Mouse (Mus musculus) urinary bladder, postnatal 4 days (tissue): ENCODE data around the gene Pcyt2.

ENCODE experiments used
- DNase-seq, 2 experiments: peaks; one replicate each; pipeline ENCODE4 v3.0.0; 2021 to 2022; ENCODE audit warnings: low spot score in 2 of 2

Gene Pcyt2

GRCm38 (mm10) chr11:120633520-120634343, 16.0 kb upstream of the Pcyt2 start, which contains the start of gene Mafg:
Mafg (minus strand) TSS chr11:120633600.
- peak; percentile 92 to 95 for DNase-seq

- DNase-seq = peak; percentile 68 to 73
Observed at GRCm38 (mm10) chr11:120632559-120633519, 15.1 kb upstream of the Pcyt2 start.

DNA sequence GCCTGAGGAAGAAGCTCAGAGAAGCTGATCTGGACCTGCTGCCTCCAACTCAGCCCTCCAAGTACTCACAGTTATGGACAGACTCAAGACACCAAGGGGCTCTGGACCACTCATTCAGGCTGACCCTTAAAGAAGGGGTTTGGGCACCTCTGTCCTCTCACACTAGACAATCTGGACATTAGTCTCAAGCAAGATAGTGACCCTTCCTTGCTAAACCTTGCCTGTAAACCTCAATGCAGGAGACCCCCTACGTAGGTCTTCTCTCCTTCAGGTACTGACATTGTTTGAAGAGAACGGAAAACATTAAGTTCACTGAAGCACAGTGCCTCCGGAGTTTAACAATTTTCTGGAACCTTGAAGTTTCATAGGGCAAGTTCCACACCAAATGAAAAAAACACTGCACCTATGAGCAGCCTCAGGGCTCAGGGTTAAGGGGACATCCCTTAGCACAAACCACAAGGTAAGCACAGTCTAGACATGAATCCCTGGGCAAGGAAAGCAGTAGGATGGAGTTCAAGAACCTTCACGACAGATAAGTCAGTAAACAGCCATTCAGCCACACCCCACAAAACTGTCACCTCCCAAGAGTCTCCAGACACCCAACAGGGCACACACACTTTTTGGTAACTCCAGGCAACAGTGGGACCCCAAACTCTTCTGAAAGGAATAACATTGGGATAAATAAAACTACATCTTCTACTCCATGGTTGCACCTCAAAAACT, 14.2 kb upstream of the Pcyt2 start:
- DNase-seq = no peak

- no peak for DNase-seq
Observed at GRCm38 (mm10) chr11:120630881-120631725, 13.4 kb upstream of the Pcyt2 start.

DNA sequence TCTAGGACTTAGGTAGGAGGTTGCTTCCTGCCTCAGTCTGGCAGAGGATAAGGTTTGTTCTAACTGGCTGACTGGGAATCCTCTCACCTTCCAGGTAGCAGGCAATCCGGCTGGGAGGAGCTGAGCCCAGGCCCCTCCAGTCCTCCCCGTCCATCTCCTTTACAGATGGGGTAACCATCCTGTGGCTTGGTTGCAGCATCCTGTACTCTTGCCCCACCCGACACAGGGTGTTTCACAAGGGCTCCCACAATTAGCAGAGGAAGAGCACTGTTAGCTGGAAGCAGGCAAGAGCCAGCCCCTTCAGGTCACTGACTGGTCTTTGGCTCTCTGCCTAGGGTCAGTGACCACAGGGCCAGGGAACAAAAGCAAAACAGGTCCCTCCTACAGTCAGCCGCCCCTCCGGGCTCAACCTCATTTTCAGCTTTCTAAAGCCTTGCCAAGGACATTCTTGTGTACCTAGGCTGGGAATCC, 12.7 kb upstream of the Pcyt2 start:
- DNase-seq = no peak

- no peak for DNase-seq
Observed at GRCm38 (mm10) chr11:120629911-120630310, 12.2 kb upstream of the Pcyt2 start.

DNA sequence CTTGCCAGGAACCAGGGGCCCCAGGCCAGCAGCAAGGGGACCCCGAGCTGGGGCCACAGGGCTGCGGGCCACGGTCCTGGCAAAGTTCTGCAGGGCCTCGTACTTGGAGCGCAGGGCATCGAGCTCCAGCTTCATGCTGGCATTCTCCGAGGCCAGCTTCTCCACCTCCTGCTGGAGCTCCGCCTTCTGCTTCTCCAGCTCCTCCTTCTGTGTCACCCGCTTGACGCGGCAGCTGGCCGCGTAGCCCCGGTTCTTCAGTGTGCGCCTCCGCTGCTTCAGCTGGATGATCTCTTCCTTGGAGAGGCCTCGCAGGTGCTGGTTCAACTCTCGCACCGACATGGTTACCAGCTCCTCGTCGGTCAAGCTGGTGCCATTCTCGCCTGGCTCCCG, 11.6 kb upstream of the Pcyt2 start:
- DNase-seq = no peak

GRCm38 (mm10) chr11:120628601-120629340, 11.0 kb upstream of the Pcyt2 start:
- DNase-seq = no peak

DNA sequence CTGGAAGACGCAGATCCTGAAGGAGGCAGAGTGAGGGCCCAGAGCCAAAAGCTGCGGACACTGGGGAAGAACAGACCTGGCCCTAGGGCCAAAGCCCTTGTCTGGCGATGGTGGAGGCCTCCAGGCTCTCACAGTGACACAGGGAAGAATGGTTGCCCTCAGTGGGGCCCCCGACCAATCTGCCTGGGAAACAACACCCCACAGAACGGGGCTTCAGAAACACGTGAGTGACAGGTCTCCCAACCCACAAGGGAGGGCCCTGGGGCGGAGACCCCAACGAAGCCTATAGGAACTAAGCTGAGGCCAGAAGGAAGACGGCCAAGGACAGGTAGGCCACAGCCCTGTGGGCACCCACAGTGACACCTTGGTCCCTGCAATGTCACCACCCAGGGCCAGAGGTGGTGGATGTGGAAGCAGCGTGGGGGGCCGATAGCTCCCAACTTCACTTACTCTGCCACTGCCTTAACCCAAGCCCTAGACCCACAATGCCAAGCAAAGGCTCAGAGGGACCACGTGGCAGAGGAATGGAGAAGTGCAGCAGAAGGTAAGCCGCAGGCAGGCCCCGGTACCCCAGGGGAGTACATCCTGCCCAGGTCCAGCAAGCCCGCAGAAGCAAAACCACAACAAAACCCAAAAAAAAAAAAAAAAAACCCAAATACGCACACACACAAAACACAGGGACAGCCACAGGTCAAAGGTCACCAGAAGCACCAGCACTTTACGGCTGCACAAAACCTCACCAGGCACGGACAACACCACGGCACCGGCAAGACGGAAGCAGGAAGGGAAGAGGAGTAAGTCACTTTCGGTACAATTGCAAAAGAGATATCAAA, 9.9 kb upstream of the Pcyt2 start:
- DNase-seq = peak in 1 of 2 experiments; percentile 16

- DNase-seq = no peak
Observed at GRCm38 (mm10) chr11:120626785-120627467, 9.2 kb upstream of the Pcyt2 start.

DNA sequence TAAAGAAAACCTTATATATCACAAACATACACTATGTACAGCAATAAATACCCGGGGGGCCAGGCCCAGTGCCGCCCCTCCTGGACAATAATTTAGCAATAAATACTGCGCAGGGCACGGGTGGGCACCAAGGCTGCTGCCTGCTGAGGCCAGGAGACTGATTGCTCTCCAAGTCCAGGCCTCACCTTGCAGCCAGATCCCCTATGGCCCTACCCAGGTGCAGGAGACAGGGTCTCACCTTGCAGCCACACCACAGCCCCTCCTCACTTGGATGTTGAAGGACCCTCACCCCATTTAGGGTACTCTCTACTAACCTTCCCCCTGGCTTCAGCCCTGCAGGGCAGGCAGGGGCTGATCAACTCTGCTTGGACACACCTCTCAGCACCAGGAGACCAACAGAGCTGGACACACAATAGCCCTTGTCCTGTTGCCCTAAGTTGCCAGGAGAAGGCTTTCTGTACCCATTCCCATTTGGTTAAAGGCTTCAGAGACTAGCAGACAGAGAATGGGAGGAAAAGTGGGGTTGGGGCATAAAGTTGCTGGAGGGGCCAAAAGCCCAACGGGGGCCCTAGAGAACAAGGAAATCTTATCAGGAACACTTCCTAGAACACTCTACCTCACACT, 7.5 kb upstream of the Pcyt2 start, which contains the start of gene Sirt7:
Gene Sirt7, minus strand, starts transcription at position 89 of the 624 bp plus-strand sequence.
- peak in 1 of 2 experiments; percentile 16 for DNase-seq

DNA sequence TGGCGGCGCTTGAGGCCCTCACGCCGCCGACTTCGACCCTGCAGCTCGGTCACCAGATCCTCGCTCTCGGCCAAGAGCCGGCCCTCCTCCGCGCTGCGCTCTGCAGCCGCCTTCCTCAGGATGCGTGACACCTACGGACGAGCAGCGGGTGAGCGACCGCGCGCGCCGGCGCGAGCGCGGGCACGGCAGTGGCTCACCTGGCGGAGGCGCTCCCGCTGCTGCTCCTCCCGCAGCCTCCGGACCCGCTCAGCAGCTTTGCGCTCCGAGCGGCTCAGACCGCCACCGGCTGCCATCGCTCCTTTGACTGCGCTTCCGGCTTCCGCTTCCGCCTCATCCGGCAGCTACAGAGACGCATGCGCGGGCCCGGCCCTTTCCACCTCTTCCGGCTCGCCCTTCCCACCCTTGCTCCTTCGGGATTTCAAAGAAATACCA, 7.0 kb upstream of the Pcyt2 start:
- peak; percentile 82 to 87 for DNase-seq

DNA sequence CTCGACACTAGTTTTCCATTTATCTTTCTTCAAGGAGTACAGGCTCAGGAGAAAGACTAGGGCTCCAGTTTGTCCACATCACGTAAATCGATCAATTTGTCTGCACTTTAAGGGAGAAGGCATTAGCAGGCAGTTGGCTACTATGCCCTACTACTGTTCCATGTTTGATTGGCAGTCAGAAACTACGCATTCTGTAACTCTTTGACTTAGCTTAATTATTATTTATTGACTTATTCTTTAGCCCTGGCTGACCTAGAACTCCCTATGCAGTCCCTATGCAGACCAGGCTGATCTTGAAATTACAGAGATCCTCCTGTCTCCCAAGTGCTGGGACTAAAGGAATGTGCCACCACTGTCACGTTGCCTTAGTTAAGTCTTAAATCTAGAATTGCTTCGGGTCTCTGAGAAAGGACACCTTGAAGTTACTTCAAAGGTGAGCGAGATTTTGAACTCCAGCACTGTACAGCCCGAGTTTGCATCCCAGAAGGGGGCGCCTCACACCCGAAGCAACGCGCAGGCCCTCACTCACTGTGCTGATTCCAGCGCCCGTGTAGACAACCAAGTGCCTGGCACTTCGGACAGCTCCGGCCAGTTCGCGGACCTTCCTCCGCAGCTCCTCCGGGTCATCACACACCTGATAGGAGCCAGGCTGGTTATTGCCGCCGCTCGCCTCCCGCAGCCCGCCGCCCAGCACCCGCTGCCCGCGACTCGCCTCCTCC, 6.4 kb upstream of the Pcyt2 start:
- DNase-seq = peak in 1 of 2 experiments; percentile 52

DNA sequence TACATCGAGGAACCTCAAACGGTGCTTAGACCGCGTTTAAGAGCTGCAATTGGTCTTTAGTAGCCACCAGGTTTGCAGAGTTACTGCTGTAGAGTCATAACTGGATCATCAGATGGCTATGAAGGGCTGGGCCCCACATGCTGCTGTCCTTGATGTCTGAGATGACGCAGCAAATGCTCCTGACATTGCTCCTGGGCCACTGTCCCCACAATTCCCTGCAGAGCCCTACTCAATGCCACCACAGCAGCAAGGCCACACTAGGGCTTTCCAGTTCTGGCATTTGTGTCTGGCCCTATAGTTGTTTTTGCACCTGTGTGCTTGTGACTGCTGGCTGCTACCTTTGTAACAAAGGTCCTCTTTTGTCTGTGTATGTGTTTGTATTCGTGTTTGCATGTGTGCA, 5.1 kb upstream of the Pcyt2 start:
- no peak for DNase-seq

- DNase-seq = no peak
Observed at GRCm38 (mm10) chr11:120620195-120620594, 2.5 kb upstream of the Pcyt2 start.

- DNase-seq = peak in 1 of 2 experiments; percentile 18
Observed at GRCm38 (mm10) chr11:120618619-120619535, 1.1 kb upstream of the Pcyt2 start.
